In genomic region chr17:23771284-23772218, GRCm38 (mm10) we compare ENCODE assay signal across 8 mouse cellular contexts. TPM values are rescaled to one million over a fixed set of nuclear protein-coding genes. Genes with fewer than 3 reads are reported as not detected.
DNase-seq lines count a peak whose midpoint lies in the region; ATAC-seq lines count a peak whose summit lies in the region.

TSS of gene Flywch1 (minus strand) at chr17:23771602.

- peak within 1 kb of the TSS; percentile 67 for H3K4me2 ChIP-seq in hindbrain, embryonic 15.5 days

- no peaks in the 10 kb centered on the region for H3K27me3 ChIP-seq in hindbrain, embryonic 15.5 days

- no peaks in the 10 kb centered on the region for H3K9me3 ChIP-seq in hindbrain, embryonic 15.5 days

- peaks cover 27% of the 10 kb centered on the region for H3K4me1 ChIP-seq in hindbrain, embryonic 15.5 days (replicated peaks)

- DNase-seq in T-cell, adult 2 months (ENCODE audit: low spot score): peak; percentile 97
- peak; percentile 98 to 99 for DNase-seq in cerebellum, postnatal 36 days
- peak; percentile 98 to 99 for DNase-seq in frontal cortex, postnatal 36 days (ENCODE audit: low spot score in 2 of 2)
- peak; percentile 99 for DNase-seq in left cerebral cortex, adult 11 months (ENCODE audit: low spot score)
- peak; percentile 98 for DNase-seq in lung, postnatal 4 days
- peak; percentile 97 for DNase-seq in retina, postnatal 7 days (ENCODE audit: low read depth, low spot score)
- DNase-seq in urinary bladder, adult 2 months (ENCODE audit: low spot score): peak; percentile 93

- peak within 1 kb of the TSS; percentile 97 for H3K9ac ChIP-seq in hindbrain, embryonic 15.5 days

- peak within 1 kb of the TSS; percentile 94 for H3K4me3 ChIP-seq in hindbrain, embryonic 15.5 days

- H3K36me3 ChIP-seq in hindbrain, embryonic 15.5 days: peaks cover 9% of the 10 kb centered on the region; the same call in 1 of the 2 replicates

- ATAC-seq in hindbrain, embryonic 15.5 days (ENCODE audit: low FRiP score, low read depth): peak; percentile 97

- WGBS in hindbrain, embryonic 15.5 days: 3% methylated on average over 49 of the region's 58 CpGs

- H3K27ac ChIP-seq in hindbrain, embryonic 15.5 days (replicated peaks): peak within 1 kb of the TSS; percentile 94

RNA-seq across cellular contexts. Expression of gene Flywch1, which starts in this region (rescaled TPM):
- polyA plus RNA-seq in hindbrain, embryonic 15.5 days (2015; fragmentation: Nextera tagmentation; extraction: Ambion mirVana): 204 and 209 TPM in 2 replicates
- polyA plus RNA-seq in urinary bladder, adult 2 months (2012; rRNA removed): 35.0 and 39.3 TPM in 2 replicates

Comparison
In these comparisons a context has a peak if more than half of its experiments do, and no peak if none do; other contexts are left out.
1. Peak in every context shown above with its lines: DNase-seq, ATAC-seq, H3K4me3 ChIP-seq and H3K27ac ChIP-seq.